Mouse (Mus musculus) T-helper 1 cell (primary cell): ENCODE measurements around the gene Mtcl1.

ENCODE experiments used
- in situ Hi-C: fragments of 300-600 bp; cut with MboI, MseI; formaldehyde crosslinking; loops from one replicate; pipeline ENCODE4 v1.15.1; 2025; ENCODE audit warnings: high pct_unique_total_duplicates

The Mtcl1 gene

GRCm38 (mm10) chr17:66365293-66365642 is 84.3 kb downstream of the Mtcl1 start:
- in situ Hi-C loops: loop anchor here (5.0 to 10.0 kb wide), 2 partner anchors 47 to 370 kb away; no protein-coding TSS in a partner anchor

DNA sequence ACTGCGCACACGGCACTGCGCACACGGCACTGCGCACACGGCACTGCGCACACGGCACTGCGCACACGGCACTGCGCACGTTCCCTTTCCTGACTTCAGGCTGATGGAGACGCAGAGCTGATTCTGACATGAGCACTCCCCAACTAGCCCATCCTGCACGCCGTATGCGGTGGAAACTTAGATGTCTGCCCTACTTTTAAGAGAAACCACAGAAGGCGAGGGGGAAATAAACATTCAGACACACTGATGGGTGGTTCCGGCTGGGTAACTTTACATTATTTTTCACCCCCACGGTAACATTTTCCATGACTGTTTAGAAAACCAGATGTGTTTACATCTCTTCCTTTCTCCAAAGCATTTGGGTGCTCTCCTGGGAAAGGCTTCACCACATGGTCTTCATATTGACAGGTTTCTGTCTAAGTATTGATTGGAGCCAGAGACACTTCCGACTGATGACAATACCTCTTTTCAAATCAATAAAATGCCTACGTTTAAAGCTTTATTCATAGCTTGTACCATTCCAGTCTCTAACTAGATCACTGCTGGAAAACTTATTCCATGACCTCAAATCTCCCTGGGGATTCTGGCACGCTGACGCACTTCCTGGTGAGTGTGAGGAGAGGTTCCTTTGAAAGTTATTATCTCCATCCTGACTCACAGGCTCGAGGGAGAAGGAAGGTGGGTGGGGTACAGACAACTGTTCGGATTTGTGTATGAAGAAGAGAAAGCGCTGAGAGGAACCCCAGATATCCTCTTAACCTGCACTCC is 84.8 kb downstream of the Mtcl1 start:
- in situ Hi-C loops: loop anchor here (5.0 to 10.0 kb wide), 2 partner anchors 48 to 370 kb away; no protein-coding TSS in a partner anchor

- in situ Hi-C loops: loop anchor here (10.0 kb wide), 1 partner anchor 369 kb away; no protein-coding TSS in a partner anchor
Observed at GRCm38 (mm10) chr17:66363852-66364524, 85.6 kb downstream of the Mtcl1 start.

- in situ Hi-C loops: loop anchor here (10.0 kb wide), 1 partner anchor 368 kb away; no protein-coding TSS in a partner anchor
Observed at GRCm38 (mm10) chr17:66362287-66363016, 87.1 kb downstream of the Mtcl1 start.

DNA sequence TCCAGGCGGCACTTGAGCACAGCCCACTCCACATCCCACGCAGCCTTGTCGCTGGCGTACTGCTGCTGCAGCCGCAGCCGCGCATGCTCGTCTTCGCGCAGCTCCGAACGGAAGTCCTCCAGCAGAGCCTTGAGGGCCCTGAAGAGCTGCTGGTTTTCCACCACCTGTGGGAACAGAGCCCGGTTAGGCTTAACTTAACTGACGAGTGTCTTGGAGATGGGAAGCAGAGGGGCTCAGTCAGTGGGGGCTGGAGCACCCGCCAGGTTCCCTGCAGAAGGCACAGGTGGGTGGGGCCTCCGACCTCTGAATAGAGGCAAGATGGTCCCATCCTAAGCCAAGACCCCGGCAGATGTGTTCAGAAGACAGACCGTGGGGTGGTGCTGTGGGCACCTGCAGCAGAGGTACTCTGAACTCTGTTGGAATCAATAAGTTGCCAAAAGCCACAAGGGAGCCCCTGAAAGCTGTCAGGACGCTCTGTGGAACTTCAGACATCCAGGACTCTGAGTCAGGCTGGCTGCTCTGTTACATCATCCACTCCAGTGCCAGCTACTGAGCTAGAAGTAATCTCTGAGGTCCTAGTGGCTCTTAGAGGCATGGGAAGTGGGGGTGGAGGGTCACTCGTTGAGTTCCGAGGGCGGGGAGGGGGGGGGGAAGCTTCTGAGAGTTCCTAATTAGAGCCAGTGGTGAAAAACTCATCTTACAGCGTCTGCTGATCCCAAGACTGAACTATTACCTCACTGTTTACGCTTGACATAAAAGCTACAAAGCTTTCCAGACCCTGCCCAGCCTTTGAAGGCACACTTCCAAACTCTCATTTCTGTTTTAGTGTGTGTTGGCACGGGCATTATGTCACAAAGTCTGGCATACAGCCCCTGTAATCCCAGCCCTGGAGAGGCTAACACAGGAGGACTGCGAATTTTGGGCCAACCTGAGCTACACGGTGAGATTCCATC is 91.2 kb downstream of the Mtcl1 start:
- in situ Hi-C loops: no loop called here

GRCm38 (mm10) chr17:66357171-66358025 is 92.2 kb downstream of the Mtcl1 start:
- in situ Hi-C loops: no loop called here

GRCm38 (mm10) chr17:66353907-66354306 is 95.6 kb downstream of the Mtcl1 start:
- in situ Hi-C loops: no loop called here

GRCm38 (mm10) chr17:66352847-66353643 is 96.5 kb downstream of the Mtcl1 start:
- in situ Hi-C loops: no loop called here

DNA sequence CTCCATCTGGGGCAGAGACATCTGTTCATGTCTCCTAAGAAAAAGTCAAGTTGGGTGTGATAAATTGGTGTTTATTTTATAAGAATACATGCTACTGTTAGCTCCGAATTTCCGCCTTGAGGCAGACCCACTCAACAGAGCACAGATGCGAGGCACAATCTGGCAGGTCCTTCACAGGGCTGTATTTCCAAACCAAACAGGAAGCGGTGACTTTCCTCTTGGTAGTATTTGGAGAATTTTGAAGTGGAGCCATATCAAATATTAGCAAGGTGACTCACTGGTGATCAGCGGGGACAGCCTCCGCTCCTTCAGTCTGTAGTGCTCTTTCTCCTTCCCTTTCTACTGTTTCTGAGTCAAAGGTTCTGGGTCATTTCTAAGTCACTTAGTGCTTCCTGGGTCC is 97.3 kb downstream of the Mtcl1 start:
- in situ Hi-C loops: no loop called here

- in situ Hi-C loops: no loop called here
Observed at GRCm38 (mm10) chr17:66350689-66351088, 98.9 kb downstream of the Mtcl1 start.

DNA sequence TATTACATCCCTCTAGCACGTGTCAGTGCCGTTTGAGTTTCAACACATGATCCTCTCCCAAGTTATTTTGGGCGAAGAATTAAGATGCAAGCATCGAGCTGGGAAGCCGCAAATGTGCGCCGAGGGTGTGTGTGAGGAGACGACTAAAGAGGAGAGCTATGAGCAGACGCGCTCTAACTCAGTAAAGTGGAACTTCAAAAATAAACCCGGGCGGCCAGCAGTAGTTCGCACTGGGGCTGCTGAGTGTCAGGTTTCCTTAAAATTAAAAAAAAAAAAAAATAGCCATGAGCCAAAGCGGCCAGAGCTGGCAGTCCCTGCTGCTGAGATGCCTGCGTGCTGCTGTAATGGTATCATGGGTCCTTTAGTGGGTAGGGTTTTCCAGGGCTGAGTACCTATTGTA is 99.4 kb downstream of the Mtcl1 start:
- in situ Hi-C loops: no loop called here

GRCm38 (mm10) chr17:66346378-66346777 is 103.2 kb downstream of the Mtcl1 start:
- in situ Hi-C loops: no loop called here

DNA sequence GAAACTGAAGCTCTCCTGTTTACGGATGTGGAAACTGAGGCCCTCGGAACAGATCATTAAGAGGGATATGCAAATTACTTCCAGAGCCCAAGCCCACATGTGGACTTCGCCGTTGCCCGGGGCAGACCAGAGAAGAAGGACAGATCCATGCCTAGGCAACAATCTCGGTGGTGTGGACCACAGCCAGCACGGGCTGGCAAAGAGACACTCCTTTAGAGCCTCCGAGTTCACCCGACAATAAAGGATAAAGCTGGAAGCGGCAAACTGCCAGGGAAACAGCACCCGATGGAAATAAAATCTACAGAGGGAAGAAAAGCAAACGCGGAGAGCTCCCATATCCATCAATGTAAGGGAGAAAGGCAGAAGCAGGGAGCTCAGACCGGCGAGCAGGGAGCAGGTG is 103.9 kb downstream of the Mtcl1 start:
- in situ Hi-C loops: no loop called here

GRCm38 (mm10) chr17:66342932-66343331 is 106.6 kb downstream of the Mtcl1 start:
- in situ Hi-C loops: loop anchor here (5.0 kb wide), 1 partner anchor 96 kb away; no protein-coding TSS in a partner anchor

- in situ Hi-C loops: loop anchor here (5.0 kb wide), 1 partner anchor 94 kb away; no protein-coding TSS in a partner anchor
Observed at GRCm38 (mm10) chr17:66341670-66342069, 107.9 kb downstream of the Mtcl1 start.

DNA sequence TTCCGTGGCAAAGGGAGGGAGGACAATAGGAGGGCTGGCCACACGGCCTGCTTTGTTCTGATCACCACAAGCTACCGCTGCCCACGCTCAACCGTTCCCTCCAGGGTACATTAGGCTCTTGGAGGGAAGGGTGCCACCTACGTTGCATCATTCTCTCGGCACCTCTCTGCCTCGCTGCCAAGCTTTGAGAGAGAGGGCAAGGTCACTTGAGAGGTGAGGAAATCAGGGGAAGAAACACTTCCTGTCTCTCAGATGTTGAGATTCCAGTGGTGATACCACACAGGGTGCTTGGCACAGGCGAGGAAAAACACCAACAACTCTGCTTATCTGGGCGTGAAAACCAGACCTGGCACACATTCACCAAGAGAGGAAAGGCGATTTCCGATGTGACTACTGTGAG is 108.8 kb downstream of the Mtcl1 start:
- in situ Hi-C loops: loop anchor here (5.0 kb wide), 1 partner anchor 93 kb away; no protein-coding TSS in a partner anchor

GRCm38 (mm10) chr17:66337929-66338328 is 111.6 kb downstream of the Mtcl1 start:
- in situ Hi-C loops: no loop called here

DNA sequence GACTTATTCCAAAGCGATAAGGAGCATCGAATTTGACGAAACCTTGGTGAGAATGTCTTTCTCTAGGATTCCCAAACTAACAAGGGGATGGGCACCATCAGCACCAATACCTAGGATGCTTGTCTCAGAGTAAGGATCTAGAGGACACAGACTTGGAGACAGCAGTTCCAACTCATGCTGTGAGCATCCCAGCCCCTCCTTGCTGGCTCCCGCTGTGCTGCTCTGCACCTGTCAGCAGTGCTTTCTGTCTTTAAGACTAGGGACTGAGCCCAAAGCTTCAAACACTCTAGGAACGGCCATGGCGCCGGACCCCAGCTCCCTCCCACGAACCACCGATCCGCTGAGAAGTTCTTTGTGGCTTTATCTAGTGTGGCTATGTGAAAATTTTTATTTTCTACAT is 114.0 kb downstream of the Mtcl1 start:
- in situ Hi-C loops: no loop called here

GRCm38 (mm10) chr17:66334894-66335293 is 114.7 kb downstream of the Mtcl1 start:
- in situ Hi-C loops: no loop called here
